Mouse (Mus musculus): ENCODE results near the gene Uxt.

DNA sequence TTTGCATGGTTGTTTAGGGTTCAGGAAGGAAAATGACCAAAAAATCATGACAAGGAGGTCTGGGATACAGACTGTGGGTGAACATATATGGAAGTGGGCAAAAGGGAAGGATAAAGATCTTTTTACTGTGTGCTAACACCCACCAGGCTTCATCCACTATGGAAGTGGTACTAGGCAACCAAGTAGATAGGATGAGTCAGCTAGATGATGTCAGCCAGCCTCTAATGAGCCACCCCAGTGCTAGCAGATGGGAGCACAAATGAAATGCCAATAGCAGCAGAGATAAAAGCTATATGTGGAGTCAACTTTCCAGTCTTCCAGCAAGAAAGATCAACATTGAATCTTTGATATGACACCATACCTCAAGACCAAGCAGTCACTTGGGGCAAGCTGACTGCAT lies 46.7 kb downstream of the Uxt start:
- TF ChIP-seq CTCF (IDR thresholded peaks at IDR 0.05; ENCODE audit: control insufficient read depth, insufficient read depth, low read length): no peak
- no peak for TF ChIP-seq POLR2A (IDR thresholded peaks at IDR 0.05; ENCODE audit: borderline replicate concordance, control insufficient read depth, low read depth, low read length)

Data from bone marrow, adult 2 months (tissue).